Mouse (Mus musculus): ENCODE measurements around the gene Dst.

GRCm38 (mm10) chr1:34061078-34061477, 153.1 kb downstream of the Dst start:
- TF ChIP-seq CTCF (conservative IDR thresholded peaks at IDR 0.05; ENCODE audit: low read length) (peak; percentile 54), NANOG (IDR thresholded peaks at IDR 0.05; ENCODE audit: borderline replicate concordance, low read length) (no peak)

Data from E14TG2a.4 (cell line).